Mouse (Mus musculus) myocyte (in vitro differentiated cells): Measurements from ENCODE around the gene Tmem158.

Experiments
- CEBPB ChIP-seq: IDR thresholded peaks from 2 replicates; pipeline ENCODE4 v1.6.1; 2011; ENCODE audit warnings: mild to moderate bottlenecking, moderate library complexity; ENCODE audit not compliant: poor library complexity, insufficient read depth, severe bottlenecking
- MAX ChIP-seq: IDR thresholded peaks from one replicate; pipeline ENCODE4 v1.6.1; 2011; ENCODE audit warnings: low read depth, mild to moderate bottlenecking, control low read depth
- POLR2A ChIP-seq: IDR thresholded peaks from one replicate; pipeline ENCODE4 v1.6.1; 2011; ENCODE audit warnings: low read depth, mild to moderate bottlenecking, control low read depth, moderate library complexity; ENCODE audit not compliant: insufficient read length
- REST ChIP-seq: IDR thresholded peaks from one replicate; pipeline ENCODE4 v1.6.1; 2011; ENCODE audit warnings: mild to moderate bottlenecking, control low read depth, moderate library complexity; ENCODE audit not compliant: insufficient read depth, insufficient read length
- TCF12 ChIP-seq: IDR thresholded peaks from one replicate; pipeline ENCODE4 v1.6.1; 2011; ENCODE audit warnings: mild to moderate bottlenecking, control low read depth; ENCODE audit not compliant: poor library complexity, insufficient read depth, severe bottlenecking
- TCF3 ChIP-seq: IDR thresholded peaks from one replicate; pipeline ENCODE4 v1.6.1; 2011; ENCODE audit warnings: low read depth, control low read depth; ENCODE audit not compliant: insufficient read length

DNA sequence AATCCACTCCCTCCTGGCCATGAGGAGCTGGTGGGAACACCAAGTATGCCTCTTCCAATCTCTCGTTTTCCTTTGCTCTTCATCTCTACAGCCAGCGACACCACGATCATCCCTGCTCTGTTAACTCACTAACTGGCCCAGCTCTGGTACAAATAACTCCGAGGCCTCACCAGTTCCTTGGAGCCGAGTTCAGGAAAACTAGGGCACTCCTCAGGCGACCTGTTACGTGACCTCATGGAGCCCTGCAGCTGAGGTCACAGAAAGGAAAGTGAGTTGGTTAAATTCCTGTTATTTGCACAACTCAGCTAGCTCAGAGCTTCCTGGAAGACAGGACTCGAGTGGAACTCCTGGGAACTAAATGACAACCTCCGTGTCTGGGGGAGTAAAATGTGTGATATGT, 47.2 kb downstream of the Tmem158 start:
- no peak for TF ChIP-seq POLR2A
- TF ChIP-seq CEBPB: no peak
- no peak for TF ChIP-seq MAX
- TF ChIP-seq REST: no peak
- no peak for TF ChIP-seq TCF3
- no peak for TF ChIP-seq TCF12
